Mouse (Mus musculus): ENCODE measurements around the gene Wasf2.
"Not testable (repeated sequence)": the region's sequence is repeated elsewhere in the genome, so short reads cannot be mapped to it uniquely, and the experiment has no call there.

Wasf2 gene

GRCm38 (mm10) chr4:133129931-133130889 lies at the start of gene Wasf2:
Gene Wasf2 (plus strand): TSS chr4:133130505.
- peak; percentile 84 to 89 for DNase-seq (ENCODE audit: low spot score in 2 of 2)

GRCm38 (mm10) chr4:133080862-133081261 lies 49.4 kb upstream of the Wasf2 start:
- DNase-seq (ENCODE audit: low spot score in 2 of 2), result no peak

GRCm38 (mm10) chr4:133082216-133082773 lies 48.0 kb upstream of the Wasf2 start:
- no peak for DNase-seq (ENCODE audit: low spot score in 2 of 2)

- no peak for DNase-seq (ENCODE audit: low spot score in 2 of 2)
Measured at GRCm38 (mm10) chr4:133083991-133084861, 46.1 kb upstream of the Wasf2 start.

- peak in 1 of 2 experiments; percentile 32 for DNase-seq (ENCODE audit: low spot score in 2 of 2)
Measured at GRCm38 (mm10) chr4:133085011-133085782, 45.1 kb upstream of the Wasf2 start.

GRCm38 (mm10) chr4:133085783-133086342 lies 44.4 kb upstream of the Wasf2 start:
- no peak for DNase-seq (ENCODE audit: low spot score in 2 of 2)

- DNase-seq (ENCODE audit: low spot score in 2 of 2), result no peak
Measured at GRCm38 (mm10) chr4:133087177-133087714, 43.1 kb upstream of the Wasf2 start.

GRCm38 (mm10) chr4:133087835-133088234 lies 42.5 kb upstream of the Wasf2 start:
- DNase-seq (ENCODE audit: low spot score in 2 of 2), result no peak

GRCm38 (mm10) chr4:133089319-133089718 lies 41.0 kb upstream of the Wasf2 start:
- no peak for DNase-seq (ENCODE audit: low spot score in 2 of 2)

- DNase-seq (ENCODE audit: low spot score in 2 of 2), result no peak
Measured at GRCm38 (mm10) chr4:133089802-133090201, 40.5 kb upstream of the Wasf2 start.

GRCm38 (mm10) chr4:133090276-133090719 lies 40.0 kb upstream of the Wasf2 start:
- DNase-seq (ENCODE audit: low spot score in 2 of 2), result no peak

GRCm38 (mm10) chr4:133090720-133091458 lies 39.4 kb upstream of the Wasf2 start:
- no peak for DNase-seq (ENCODE audit: low spot score in 2 of 2)

- DNase-seq (ENCODE audit: low spot score in 2 of 2), result no peak
Measured at GRCm38 (mm10) chr4:133091459-133091785, 38.9 kb upstream of the Wasf2 start.

- DNase-seq (ENCODE audit: low spot score in 2 of 2), result peak; percentile 31 to 56
Measured at GRCm38 (mm10) chr4:133092453-133092901, 37.8 kb upstream of the Wasf2 start.

- no peak for DNase-seq (ENCODE audit: low spot score in 2 of 2)
Measured at GRCm38 (mm10) chr4:133093056-133093455, 37.2 kb upstream of the Wasf2 start.

- no peak for DNase-seq (ENCODE audit: low spot score in 2 of 2)
Measured at GRCm38 (mm10) chr4:133093481-133094033, 36.7 kb upstream of the Wasf2 start.

GRCm38 (mm10) chr4:133094255-133094654 lies 36.0 kb upstream of the Wasf2 start:
- DNase-seq (ENCODE audit: low spot score in 2 of 2), result no peak

- DNase-seq (ENCODE audit: low spot score in 2 of 2), result peak; percentile 30 to 34
Measured at GRCm38 (mm10) chr4:133094936-133095733, 35.2 kb upstream of the Wasf2 start.

- not testable (repeated sequence) for DNase-seq (ENCODE audit: low spot score in 2 of 2)
Measured at GRCm38 (mm10) chr4:133095734-133096065, 34.6 kb upstream of the Wasf2 start.
